Mouse (Mus musculus) layer of hippocampus, adult 18-20 months (tissue): ENCODE data around the gene Pip5k1b. TPM values are rescaled to one million over a fixed set of nuclear protein-coding genes. Genes with fewer than 3 reads are reported as not detected.

Source experiments
- DNase-seq, 2 experiments: peaks; one replicate each; pipeline ENCODE4 v3.0.0; 2022; ENCODE audit warnings: low spot score in 2 of 2
- total RNA-seq, 2 experiments: library from RNA; stranded (reverse); gene quantifications; 2 replicates each; pipeline ENCODE4 v1.2.3; 2021

Pip5k1b gene
- total RNA-seq, 2 experiments from 2014 or later, result 70.0 to 70.8 TPM

DNA sequence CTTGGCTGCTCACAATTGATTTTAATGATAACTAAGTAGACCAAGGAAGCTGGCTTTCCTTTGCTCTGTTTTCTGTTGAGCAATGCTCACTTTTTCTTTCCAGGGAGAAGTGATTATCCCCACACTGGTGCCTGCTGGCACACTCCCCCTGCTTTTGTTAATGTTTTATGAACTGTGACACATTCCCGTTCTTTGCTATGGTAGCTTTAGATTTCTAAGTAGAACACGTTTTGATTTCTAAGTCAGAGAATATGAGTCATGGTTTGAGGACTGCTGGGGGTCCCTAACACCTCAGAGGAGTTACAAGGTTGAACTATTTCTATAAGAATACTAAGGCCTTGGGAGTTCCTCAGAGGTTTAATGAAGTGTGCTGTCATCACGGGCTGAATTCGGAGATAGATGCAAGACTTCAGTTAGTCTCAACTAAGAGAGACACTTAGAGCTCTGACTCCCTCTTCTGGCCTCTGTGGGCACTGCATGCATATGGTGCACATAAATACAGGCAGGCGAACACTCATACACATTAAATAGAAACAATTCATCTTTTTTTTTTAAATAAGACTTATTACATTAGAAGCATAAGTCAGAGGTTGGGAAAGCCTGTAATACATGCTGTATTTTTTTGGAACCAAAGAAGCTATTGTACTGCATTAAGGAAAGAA lies 203.2 kb downstream of the Pip5k1b start:
- DNase-seq, result no peak

- DNase-seq, result no peak
Measured at GRCm38 (mm10) chr19:24344501-24344900, 211.2 kb downstream of the Pip5k1b start.

DNA sequence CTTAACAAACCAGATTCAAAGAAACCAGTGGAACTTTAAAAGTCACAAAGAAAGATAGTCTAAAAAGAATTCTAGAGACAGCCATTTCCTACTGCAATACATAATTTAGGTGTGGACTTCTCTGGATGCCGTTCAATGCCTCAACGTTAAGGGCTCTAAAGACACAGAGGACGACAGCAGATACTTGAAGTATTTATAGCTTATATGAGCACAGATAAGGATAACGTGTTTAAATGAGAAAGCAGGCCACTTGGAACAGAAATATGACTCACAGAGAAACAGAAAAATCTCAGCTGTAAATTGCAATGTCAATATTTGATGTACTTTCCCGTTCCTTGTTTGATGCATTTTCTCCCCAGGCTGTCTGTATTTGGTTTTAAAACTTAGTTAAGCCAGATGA lies 212.9 kb downstream of the Pip5k1b start:
- no peak for DNase-seq

GRCm38 (mm10) chr19:24336370-24337076 lies 219.1 kb downstream of the Pip5k1b start:
- DNase-seq, result no peak

GRCm38 (mm10) chr19:24335611-24336343 lies 219.9 kb downstream of the Pip5k1b start:
- DNase-seq, result no peak

- DNase-seq, result no peak
Measured at GRCm38 (mm10) chr19:24332956-24333355, 222.7 kb downstream of the Pip5k1b start.

- DNase-seq, result no peak
Measured at GRCm38 (mm10) chr19:24331274-24331673, 224.4 kb downstream of the Pip5k1b start.

- no peak for DNase-seq
Measured at GRCm38 (mm10) chr19:24330366-24330765, 225.3 kb downstream of the Pip5k1b start.

- DNase-seq, result no peak
Measured at GRCm38 (mm10) chr19:24327921-24328320, 227.8 kb downstream of the Pip5k1b start.

DNA sequence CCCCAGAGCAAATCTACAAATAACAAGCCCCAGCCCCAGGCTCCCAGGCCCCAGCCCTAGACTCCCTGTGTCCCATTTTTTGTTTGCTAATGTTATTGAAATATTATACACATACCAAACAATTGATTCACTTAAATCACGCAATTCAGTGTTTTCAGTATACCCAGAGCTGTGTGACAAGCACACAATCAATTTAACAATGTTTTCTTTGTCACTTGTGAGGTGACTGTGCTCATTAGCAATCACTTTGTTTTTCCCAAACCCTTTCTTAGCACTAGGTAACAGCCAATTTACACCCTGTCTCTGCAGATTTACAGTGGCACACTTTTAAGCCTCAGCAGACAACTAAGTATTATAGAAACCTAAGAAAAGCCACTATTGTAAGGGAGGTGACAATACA lies 228.7 kb downstream of the Pip5k1b start:
- DNase-seq, result no peak

GRCm38 (mm10) chr19:24325692-24326091 lies 230.0 kb downstream of the Pip5k1b start:
- peak in 1 of 2 experiments; percentile 31 for DNase-seq

DNA sequence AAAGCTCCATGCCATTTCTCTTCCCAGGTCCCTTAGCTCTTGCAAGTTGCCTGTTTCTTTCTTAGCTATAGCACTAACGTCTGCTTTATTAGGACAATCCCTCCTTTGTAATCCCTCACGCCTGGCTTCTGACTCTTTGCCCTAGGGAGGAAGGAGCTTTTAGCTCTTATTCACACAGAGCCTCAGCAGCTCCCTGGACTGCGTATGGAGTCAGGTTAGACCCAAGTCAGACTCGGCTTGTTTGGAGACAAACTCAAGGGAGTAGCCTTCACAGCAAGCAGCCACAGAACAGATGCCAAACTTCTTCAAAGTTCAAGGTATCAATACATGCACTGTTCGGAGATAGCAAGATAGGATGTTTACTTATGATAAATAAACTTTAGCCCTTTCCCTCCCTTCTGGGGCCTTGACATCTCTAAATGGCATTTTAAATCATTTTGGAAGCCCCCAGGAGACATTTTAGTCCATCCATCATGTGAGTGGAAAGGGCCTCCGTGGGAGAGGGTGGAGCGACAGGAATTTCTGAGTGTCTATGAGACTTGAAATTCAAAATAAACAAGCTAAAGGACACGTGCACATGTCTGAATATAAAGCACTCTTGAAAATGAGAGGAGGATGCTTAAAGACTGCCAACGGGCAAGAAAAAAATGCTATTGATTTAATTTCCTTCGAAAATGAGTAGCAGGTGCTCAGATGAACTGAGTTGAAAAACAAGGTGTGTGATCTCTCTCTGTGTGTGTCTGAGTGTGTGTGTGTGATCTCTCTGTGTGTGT lies 231.6 kb downstream of the Pip5k1b start:
- DNase-seq, result no peak

- no peak for DNase-seq
Measured at GRCm38 (mm10) chr19:24321900-24322311, 233.8 kb downstream of the Pip5k1b start.

DNA sequence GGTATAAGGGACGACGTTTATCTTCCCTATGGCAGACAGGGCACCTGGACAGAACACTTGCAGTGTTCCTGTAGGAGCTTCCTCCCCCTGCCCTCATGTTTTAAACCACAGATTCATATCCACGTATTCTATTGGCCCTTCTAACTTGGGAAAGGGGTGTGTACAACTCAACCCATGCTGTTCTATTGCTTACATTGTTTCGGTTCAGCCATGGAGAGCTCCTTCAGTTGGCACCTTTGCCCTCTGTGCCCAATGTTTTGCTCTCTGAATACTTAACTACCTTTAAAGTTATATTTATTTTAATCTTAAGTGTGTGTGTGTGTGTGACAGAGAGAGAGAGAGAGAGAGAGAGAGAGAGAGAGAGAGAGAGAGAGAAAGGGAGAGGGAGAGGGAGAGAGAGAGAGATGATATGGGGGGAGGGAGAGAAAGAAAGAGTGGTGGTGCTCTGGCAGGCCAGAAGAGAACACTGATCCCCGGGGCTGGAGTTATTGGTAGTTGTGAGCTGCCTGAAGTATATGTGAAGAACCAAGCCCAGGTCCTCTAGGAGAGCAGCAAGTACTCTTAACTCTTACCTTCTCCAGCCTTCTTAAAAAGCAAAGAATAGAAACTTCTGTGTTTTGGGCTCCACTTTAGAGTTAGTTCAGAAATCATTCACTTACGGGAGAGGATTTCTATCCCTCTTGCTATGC lies 234.3 kb downstream of the Pip5k1b start:
- no peak for DNase-seq

- no peak for DNase-seq
Measured at GRCm38 (mm10) chr19:24318172-24318571, 237.5 kb downstream of the Pip5k1b start.

DNA sequence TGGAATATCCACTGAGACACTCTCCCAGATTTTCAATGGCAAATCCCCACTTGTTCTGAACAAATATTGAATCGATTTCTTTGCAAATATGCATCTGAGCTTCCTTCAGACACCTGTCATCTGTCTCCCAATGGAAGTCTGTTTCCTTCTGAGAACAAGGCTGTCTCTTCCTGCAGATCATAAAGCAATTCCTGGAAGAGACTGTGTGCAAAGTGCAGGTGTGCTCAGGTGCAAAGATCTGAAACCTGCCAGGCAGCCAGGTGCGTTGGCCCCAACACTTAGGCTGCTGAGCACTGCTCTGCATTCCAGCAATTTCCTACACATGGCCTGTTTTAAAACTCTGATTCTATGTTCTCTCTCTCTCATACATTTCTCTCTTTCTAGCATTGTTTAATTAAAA lies 237.9 kb downstream of the Pip5k1b start:
- DNase-seq, result no peak

- peak; percentile 19 to 53 for DNase-seq
Measured at GRCm38 (mm10) chr19:24317038-24317591, 238.6 kb downstream of the Pip5k1b start.

- DNase-seq, result no peak
Measured at GRCm38 (mm10) chr19:24316060-24316725, 239.5 kb downstream of the Pip5k1b start.

DNA sequence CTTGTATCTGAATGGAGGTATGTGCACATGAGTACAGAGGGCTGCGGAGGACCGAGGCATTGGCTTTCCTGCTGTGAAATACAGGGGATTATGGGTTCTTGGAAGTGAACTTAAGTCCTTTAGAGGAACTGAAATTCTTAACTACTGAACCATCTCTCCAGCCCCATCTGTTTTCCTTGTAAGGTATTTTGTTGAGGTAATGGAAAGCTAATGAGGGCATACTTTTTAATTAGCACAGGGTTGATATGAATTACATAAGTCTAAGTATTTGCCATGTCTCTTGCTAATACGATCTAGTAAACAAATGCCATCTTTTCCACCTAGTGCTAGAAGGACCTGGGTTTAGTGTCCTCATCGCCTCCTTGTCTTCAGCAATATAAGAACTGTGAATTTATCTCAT lies 240.4 kb downstream of the Pip5k1b start:
- DNase-seq, result no peak

- DNase-seq, result no peak
Measured at GRCm38 (mm10) chr19:24314676-24315075, 241.0 kb downstream of the Pip5k1b start.
